Mouse (Mus musculus) CH12.LX (cell line): ENCODE data around the gene Krt6a. TPM values are rescaled to one million over a fixed set of nuclear protein-coding genes. Genes with fewer than 3 reads are reported as not detected.

Experiments
- DNase-seq: peaks from one replicate; pipeline ENCODE4 v3.0.0-alpha.2; 2013; ENCODE audit errors: extremely low read depth
- H3K27ac ChIP-seq: 2 replicates; pipeline ENCODE4 v1.5.1; 2012; ENCODE audit warnings: low read depth, mild to moderate bottlenecking, control low read depth, moderate library complexity; ENCODE audit not compliant: insufficient read depth
- H3K27me3 ChIP-seq: replicated peaks from 2 replicates; pipeline ENCODE3; 2012; ENCODE audit warnings: inconsistent platforms
- H3K36me3 ChIP-seq, 2 experiments: replicated peaks in 1 of 2; 2 replicates each; pipeline versions ENCODE3 to v1.6.1; 2012; ENCODE audit warnings: inconsistent platforms in 1 of 2, low read length in 1 of 2, mild to moderate bottlenecking in 1 of 2, mixed read lengths in 1 of 2, moderate library complexity in 1 of 2; ENCODE audit not compliant: control insufficient read depth in 1 of 2, insufficient read depth in 1 of 2
- H3K4me1 ChIP-seq, 2 experiments: 2 replicates each; pipeline ENCODE4 v1.6.1; 2012; ENCODE audit warnings: inconsistent platforms in 1 of 2, moderate library complexity in 1 of 2; ENCODE audit not compliant: insufficient read depth in 2 of 2, control insufficient read depth in 1 of 2
- H3K4me2 ChIP-seq: 2 replicates; pipeline ENCODE4 v1.6.1; 2012; ENCODE audit warnings: low read depth, mild to moderate bottlenecking, control low read depth; ENCODE audit not compliant: poor library complexity, insufficient read depth, severe bottlenecking
- H3K4me3 ChIP-seq, 3 experiments: fragments of 150-350 bp in 1 of 3; sonication (generic) in 1 of 3; replicated peaks in 1 of 3; 2 replicates each; pipeline versions ENCODE3 to v1.5.1; 2011 to 2012; ENCODE audit warnings: low read depth in 2 of 3, low read length in 2 of 3, mild to moderate bottlenecking in 2 of 3, moderate library complexity in 2 of 3, control low read depth in 1 of 3, improper control_type of control experiment in 1 of 3, inconsistent platforms in 1 of 3, mixed read lengths in 1 of 3; ENCODE audit not compliant: poor library complexity in 1 of 3
- H3K79me2 ChIP-seq: replicated peaks from 2 replicates; pipeline ENCODE4 v1.6.1; 2012; ENCODE audit warnings: mild to moderate bottlenecking, moderate library complexity; ENCODE audit not compliant: control insufficient read depth, poor library complexity, insufficient read depth, severe bottlenecking; ENCODE audit errors: extremely low read depth
- H3K9ac ChIP-seq: 2 replicates; pipeline ENCODE4 v1.6.1; 2012; ENCODE audit warnings: low read depth, mild to moderate bottlenecking, control low read depth, moderate library complexity; ENCODE audit not compliant: insufficient read depth
- H3K9me3 ChIP-seq: replicated peaks from 2 replicates; pipeline ENCODE3; 2012; ENCODE audit warnings: low read length, inconsistent platforms, mixed read lengths
- BHLHE40 ChIP-seq: IDR thresholded peaks from 2 replicates; pipeline ENCODE4 v1.6.1; 2011; ENCODE audit warnings: mild to moderate bottlenecking, low read depth, low read length, improper control_type of control experiment
- CHD2 ChIP-seq: IDR thresholded peaks from 2 replicates; pipeline ENCODE4 v1.6.1; 2011; ENCODE audit warnings: low read length, improper control_type of control experiment
- E2F4 ChIP-seq: IDR thresholded peaks from 2 replicates; pipeline ENCODE4 v1.6.1; 2011; ENCODE audit warnings: low read depth, low read length, improper control_type of control experiment; ENCODE audit not compliant: insufficient replicate concordance
- ETS1 ChIP-seq: conservative IDR thresholded peaks from 2 replicates; pipeline ENCODE4 v1.6.1; 2012; ENCODE audit warnings: low read depth, mild to moderate bottlenecking, inconsistent platforms, low read length, improper control_type of control experiment, moderate library complexity
- HCFC1 ChIP-seq: IDR thresholded peaks from 2 replicates; pipeline ENCODE4 v1.6.1; 2012; ENCODE audit warnings: low read depth, mild to moderate bottlenecking, inconsistent platforms, low read length, improper control_type of control experiment
- JUND ChIP-seq: conservative IDR thresholded peaks from 2 replicates; pipeline ENCODE4 v1.6.1; 2011; ENCODE audit warnings: low read depth, low read length, improper control_type of control experiment
- KAT2A ChIP-seq: IDR thresholded peaks from 2 replicates; pipeline ENCODE4 v1.6.1; 2012; ENCODE audit warnings: low read length, improper control_type of control experiment, inconsistent platforms; ENCODE audit not compliant: insufficient replicate concordance
- MAX ChIP-seq: IDR thresholded peaks from 2 replicates; pipeline ENCODE4 v1.6.1; 2011; ENCODE audit warnings: low read length, improper control_type of control experiment
- MEF2A ChIP-seq: IDR thresholded peaks from 2 replicates; pipeline ENCODE4 v1.6.1; 2014; ENCODE audit warnings: low read depth, mild to moderate bottlenecking, inconsistent platforms, low read length, improper control_type of control experiment, borderline replicate concordance
- MXI1 ChIP-seq: IDR thresholded peaks from 2 replicates; pipeline ENCODE4 v1.6.1; 2011; ENCODE audit warnings: mild to moderate bottlenecking, low read depth, low read length, improper control_type of control experiment
- MYC ChIP-seq: IDR thresholded peaks from 2 replicates; pipeline ENCODE4 v1.6.1; 2011; ENCODE audit warnings: low read depth, mild to moderate bottlenecking, improper control_type of control experiment, low read length
- NRF1 ChIP-seq: IDR thresholded peaks from 2 replicates; pipeline ENCODE4 v1.6.1; 2014; ENCODE audit warnings: low read depth, mild to moderate bottlenecking, inconsistent platforms, low read length, improper control_type of control experiment, moderate library complexity
- POLR2A ChIP-seq: IDR thresholded peaks from 2 replicates; pipeline ENCODE4 v1.6.1; 2011; ENCODE audit warnings: low read depth, mild to moderate bottlenecking, improper control_type of control experiment, low read length
- POLR2AphosphoS2 ChIP-seq: IDR thresholded peaks from 2 replicates; pipeline ENCODE4 v1.6.1; 2011; ENCODE audit warnings: low read depth, low read length, improper control_type of control experiment
- RAD21 ChIP-seq: IDR thresholded peaks from 2 replicates; pipeline ENCODE4 v1.6.1; 2011; ENCODE audit warnings: low read depth, mild to moderate bottlenecking, low read length, improper control_type of control experiment, moderate library complexity
- RCOR1 ChIP-seq: conservative IDR thresholded peaks from 2 replicates; pipeline ENCODE4 v1.6.1; 2012; ENCODE audit warnings: low read depth, mild to moderate bottlenecking, inconsistent platforms, low read length, improper control_type of control experiment
- SIN3A ChIP-seq: IDR thresholded peaks from 2 replicates; pipeline ENCODE4 v1.6.1; 2012; ENCODE audit warnings: low read length, improper control_type of control experiment, inconsistent platforms
- TCF12 ChIP-seq: IDR thresholded peaks from 2 replicates; pipeline ENCODE4 v1.6.1; 2014; ENCODE audit warnings: low read depth, mild to moderate bottlenecking, inconsistent platforms, low read length, improper control_type of control experiment
- USF1 ChIP-seq: IDR thresholded peaks from 2 replicates; pipeline ENCODE4 v1.6.1; 2014; ENCODE audit warnings: low read depth, mild to moderate bottlenecking, inconsistent platforms, low read length, improper control_type of control experiment
- ZKSCAN1 ChIP-seq: IDR thresholded peaks from 2 replicates; pipeline ENCODE4 v1.6.1; 2012; ENCODE audit warnings: low read depth, inconsistent platforms, low read length, improper control_type of control experiment, borderline replicate concordance
- ZMIZ1 ChIP-seq: IDR thresholded peaks from 2 replicates; pipeline ENCODE4 v1.6.1; 2012; ENCODE audit warnings: low read depth, mild to moderate bottlenecking, inconsistent platforms, low read length, improper control_type of control experiment
- dilution Hi-C: fragments of 300-500 bp; cut with MboI; formaldehyde crosslinking; loops from 2 replicates; pipeline ENCODE4 v1.14.3; 2020; ENCODE audit warnings: low sequenced_read_pairs; ENCODE audit not compliant: extremely low pct_unique_long_range_greater_than_20kb, extremely low pct_ligation_motif_present
- in situ Hi-C: fragments of 300-500 bp; cut with MboI; formaldehyde crosslinking; loops from 3 replicates; pipeline ENCODE4 v1.14.3; 2019; ENCODE audit warnings: low sequenced_read_pairs, low pct_ligation_motif_present, low pct_unique_long_range_greater_than_20kb, mixed read lengths
- polyA plus RNA-seq: library from polyadenylated mRNA; unstranded; fragments of >175 nt; gene quantifications from 2 replicates; pipeline ENCODE4 v1.2.1, GENCODE M21; 2012; ENCODE audit warnings: low read depth; ENCODE audit not compliant: insufficient read length
- total RNA-seq, 2 experiments: library from RNA; depleted of rRNA; stranded (reverse); fragments of 300-350 nt in 1 of 2; fragments of >200 nt in 1 of 2; gene quantifications; 2 replicates each; pipeline ENCODE4 v1.2.3; 2012 to 2014

Gene Krt6a
- total and polyA plus RNA-seq, 3 experiments, result not detected

DNA sequence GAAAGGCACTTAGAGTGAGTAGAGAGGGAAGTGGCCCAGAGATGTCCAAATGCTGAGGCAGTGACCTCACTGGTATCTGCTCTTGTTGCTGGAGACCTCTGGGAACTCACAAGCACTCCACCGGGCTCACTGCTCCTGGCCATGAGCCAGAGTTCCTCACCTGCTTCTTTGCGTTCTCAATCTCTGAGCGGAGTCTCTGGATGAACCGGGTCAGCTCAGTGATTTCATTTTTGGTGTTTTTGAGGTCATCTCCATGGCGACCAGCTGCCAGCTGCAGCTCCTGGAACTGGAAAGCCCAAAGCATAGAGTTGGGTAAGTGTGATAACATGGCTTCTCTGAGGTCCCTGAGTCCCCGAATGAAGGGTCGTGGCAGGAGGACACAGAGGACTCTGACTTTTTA lies 43.7 kb upstream of the Krt6a start:
- in situ Hi-C loops, result no loop called here
- H3K4me1 ChIP-seq, result no peaks in the 10 kb centered on the region
- no peak for DNase-seq

GRCm38 (mm10) chr15:101730653-101731052 lies 36.5 kb upstream of the Krt6a start:
- TF ChIP-seq NRF1, result no peak
- no peak for TF ChIP-seq RCOR1
- TF ChIP-seq CHD2, result no peak
- TF ChIP-seq POLR2AphosphoS2, result no peak
- no peak for TF ChIP-seq HCFC1
- no peak for TF ChIP-seq MYC
- TF ChIP-seq E2F4, result no peak
- no peak for TF ChIP-seq USF1
- no peak for TF ChIP-seq POLR2A
- no peak for TF ChIP-seq ETS1
- no peak for TF ChIP-seq BHLHE40
- TF ChIP-seq SIN3A, result no peak
- no peak for TF ChIP-seq ZMIZ1
- no peak for TF ChIP-seq MAX
- Histone ChIP-seq H3K27me3 (peaks cover 91% of the 10 kb centered on the region), H3K4me2 (no peak overlapping the region), H3K9me3 (no peaks in the 10 kb centered on the region), H3K4me3 (no peak overlapping the region), H3K9ac (no peak overlapping the region), H3K27ac (no peak overlapping the region), H3K36me3 (no peaks in the 10 kb centered on the region), H3K79me2 (no peaks in the 10 kb centered on the region), H3K4me1 (no peaks in the 10 kb centered on the region)
- in situ Hi-C loops, result no loop called here
- DNase-seq, result no peak
- dilution Hi-C loops, result no loop called here

More for the DNA sequence above, 43.7 kb upstream of the Krt6a start:
- TF ChIP-seq ZKSCAN1, result no peak
- TF ChIP-seq JUND, result no peak
- no peak for TF ChIP-seq SIN3A
- no peak for TF ChIP-seq KAT2A
- no peak for TF ChIP-seq RCOR1
- no peak for TF ChIP-seq TCF12
- TF ChIP-seq RAD21, result no peak
- no peak for TF ChIP-seq MEF2A
- no peak for TF ChIP-seq MXI1
- no peak overlapping the region for H3K4me2 ChIP-seq
- H3K9ac ChIP-seq, result no peak overlapping the region
- H3K79me2 ChIP-seq, result no peaks in the 10 kb centered on the region
- H3K9me3 ChIP-seq, result no peaks in the 10 kb centered on the region
- no peak overlapping the region for H3K4me3 ChIP-seq
- dilution Hi-C loops, result no loop called here
- peaks cover 94% of the 10 kb centered on the region for H3K27me3 ChIP-seq
- no peak overlapping the region for H3K27ac ChIP-seq
- no peaks in the 10 kb centered on the region for H3K36me3 ChIP-seq
